Mouse (Mus musculus): ENCODE results near the gene Elmo1. TPM values are rescaled to one million over a fixed set of nuclear protein-coding genes. Genes with fewer than 3 reads are reported as not detected.

Gene Elmo1
- polyA plus RNA-seq, 1 experiment: 0.40 TPM

DNA sequence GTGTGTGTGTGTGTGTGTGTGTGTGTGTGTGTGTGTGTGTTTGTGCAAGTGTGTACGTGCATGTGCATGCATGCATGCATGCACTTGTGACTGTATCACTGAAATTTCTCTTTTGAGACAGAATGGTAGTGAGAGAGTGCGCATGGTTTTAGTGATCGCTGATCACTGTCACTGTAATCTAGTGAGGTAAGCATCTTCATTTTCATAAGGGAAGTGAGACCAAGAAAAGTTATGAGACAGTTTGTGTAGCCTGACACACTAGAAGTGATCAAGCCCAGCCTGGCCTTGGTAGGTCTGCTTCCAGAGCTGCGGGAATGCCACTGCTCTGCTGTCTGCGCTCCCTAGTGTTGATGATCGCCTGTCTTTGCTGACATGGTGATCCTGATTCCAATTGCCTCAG lies 122.3 kb downstream of the Elmo1 start:
- TF ChIP-seq MYOG (IDR thresholded peaks at IDR 0.05; ENCODE audit: control insufficient read depth in 1 of 3, insufficient read depth in 1 of 3, insufficient read length in 2 of 3, low read depth in 2 of 3): no peak
- TF ChIP-seq CEBPB (IDR thresholded peaks at IDR 0.05; ENCODE audit: insufficient read depth, poor library complexity, severe bottlenecking): no peak
- H3K27me3 ChIP-seq (ENCODE audit: control insufficient read depth, insufficient read depth, insufficient read length): no peaks in the 10 kb centered on the region
- H3K79me2 ChIP-seq (ENCODE audit: control insufficient read depth, insufficient read depth): no peaks in the 10 kb centered on the region
- no peaks in the 10 kb centered on the region for H3K36me3 ChIP-seq (ENCODE audit: control insufficient read depth, insufficient read depth)
- H3K4me3 ChIP-seq: no peak overlapping the region
- no peak overlapping the region for H3ac ChIP-seq (ENCODE audit: control insufficient read depth, insufficient read length)
- H3K4me2 ChIP-seq (ENCODE audit: low read depth): no peak overlapping the region

DNA sequence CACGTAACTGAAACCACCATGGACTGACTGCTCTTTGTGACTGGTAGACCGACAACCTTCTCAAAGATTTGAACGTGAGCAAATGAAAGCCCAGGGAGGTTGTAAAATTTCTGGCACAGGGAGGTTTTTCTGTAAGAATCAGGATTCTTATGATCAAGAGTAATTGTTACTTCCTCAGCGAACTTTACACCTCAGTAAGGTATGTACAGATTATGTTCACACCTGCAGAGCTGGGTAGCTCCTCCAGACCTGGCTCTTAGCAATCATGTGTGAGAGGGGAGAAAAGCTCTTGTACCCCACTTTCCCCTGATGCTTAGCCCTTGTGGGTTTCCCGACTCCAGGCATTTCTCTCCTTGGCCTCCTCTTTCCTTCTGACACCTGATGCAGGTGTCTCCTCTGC lies 123.5 kb downstream of the Elmo1 start:
- H3K4me2 ChIP-seq (ENCODE audit: low read depth): no peak overlapping the region
- H3ac ChIP-seq (ENCODE audit: control insufficient read depth, insufficient read length): no peak overlapping the region
- no peaks in the 10 kb centered on the region for H3K27me3 ChIP-seq (ENCODE audit: control insufficient read depth, insufficient read depth, insufficient read length)
- H3K4me3 ChIP-seq: no peak overlapping the region
- H3K36me3 ChIP-seq (ENCODE audit: control insufficient read depth, insufficient read depth): no peaks in the 10 kb centered on the region
- no peaks in the 10 kb centered on the region for H3K79me2 ChIP-seq (ENCODE audit: control insufficient read depth, insufficient read depth)
- TF ChIP-seq USF1 (IDR thresholded peaks at IDR 0.05; ENCODE audit: low read depth): no peak
- TF ChIP-seq REST (IDR thresholded peaks at IDR 0.05; ENCODE audit: insufficient read depth, insufficient read length): no peak
- no peak for TF ChIP-seq TCF3 (IDR thresholded peaks at IDR 0.05; ENCODE audit: insufficient read length, low read depth)
- no peak for TF ChIP-seq POLR2A (IDR thresholded peaks at IDR 0.05; ENCODE audit: insufficient read length, low read depth)
- no peak for TF ChIP-seq MYOG (IDR thresholded peaks at IDR 0.05; ENCODE audit: control insufficient read depth in 1 of 3, insufficient read depth in 1 of 3, insufficient read length in 2 of 3, low read depth in 2 of 3)
- TF ChIP-seq SRF (IDR thresholded peaks at IDR 0.05; ENCODE audit: control insufficient read depth, insufficient read length, low read depth): no peak
- no peak for TF ChIP-seq E2F4 (IDR thresholded peaks at IDR 0.05; ENCODE audit: insufficient read depth)
- TF ChIP-seq MYOD1 (IDR thresholded peaks at IDR 0.05; ENCODE audit: control insufficient read depth in 1 of 3, insufficient read length in 2 of 3, low read depth in 2 of 3): no peak
- no peak for TF ChIP-seq MAX (IDR thresholded peaks at IDR 0.05; ENCODE audit: low read depth)
- no peak for TF ChIP-seq POLR2AphosphoS2 (IDR thresholded peaks at IDR 0.05; ENCODE audit: insufficient read length, low read depth)
- no peak for TF ChIP-seq TCF12 (IDR thresholded peaks at IDR 0.05; ENCODE audit: insufficient read depth, poor library complexity, severe bottlenecking)
- no peak for TF ChIP-seq CEBPB (IDR thresholded peaks at IDR 0.05; ENCODE audit: insufficient read depth, poor library complexity, severe bottlenecking)

- Histone ChIP-seq H3K36me3 (ENCODE audit: control insufficient read depth, insufficient read depth) (no peaks in the 10 kb centered on the region), H3ac (ENCODE audit: control insufficient read depth, insufficient read length) (no peak overlapping the region), H3K4me3 (no peak overlapping the region), H3K79me2 (ENCODE audit: control insufficient read depth, insufficient read depth) (no peaks in the 10 kb centered on the region), H3K4me2 (ENCODE audit: low read depth) (no peak overlapping the region), H3K27me3 (ENCODE audit: control insufficient read depth, insufficient read depth, insufficient read length) (no peaks in the 10 kb centered on the region)
- no peak for TF ChIP-seq POLR2A (IDR thresholded peaks at IDR 0.05; ENCODE audit: insufficient read length, low read depth)
- no peak for TF ChIP-seq E2F4 (IDR thresholded peaks at IDR 0.05; ENCODE audit: insufficient read depth)
- no peak for TF ChIP-seq USF1 (IDR thresholded peaks at IDR 0.05; ENCODE audit: low read depth)
- no peak for TF ChIP-seq MYOG (IDR thresholded peaks at IDR 0.05; ENCODE audit: control insufficient read depth in 1 of 3, insufficient read depth in 1 of 3, insufficient read length in 2 of 3, low read depth in 2 of 3)
- no peak for TF ChIP-seq POLR2AphosphoS2 (IDR thresholded peaks at IDR 0.05; ENCODE audit: insufficient read length, low read depth)
- no peak for TF ChIP-seq MAX (IDR thresholded peaks at IDR 0.05; ENCODE audit: low read depth)
Measured at GRCm38 (mm10) chr13:20217453-20218090, 127.2 kb downstream of the Elmo1 start.

GRCm38 (mm10) chr13:20218126-20218525 lies 127.7 kb downstream of the Elmo1 start:
- no peak overlapping the region for H3K4me3 ChIP-seq
- no peak overlapping the region for H3K4me2 ChIP-seq (ENCODE audit: low read depth)
- H3ac ChIP-seq (ENCODE audit: control insufficient read depth, insufficient read length): no peak overlapping the region
- TF ChIP-seq E2F4 (IDR thresholded peaks at IDR 0.05; ENCODE audit: insufficient read depth) (no peak), CEBPB (IDR thresholded peaks at IDR 0.05; ENCODE audit: insufficient read depth, poor library complexity, severe bottlenecking) (no peak), TCF3 (IDR thresholded peaks at IDR 0.05; ENCODE audit: insufficient read length, low read depth) (no peak), MAX (IDR thresholded peaks at IDR 0.05; ENCODE audit: low read depth) (no peak), USF1 (IDR thresholded peaks at IDR 0.05; ENCODE audit: low read depth) (no peak), TCF12 (IDR thresholded peaks at IDR 0.05; ENCODE audit: insufficient read depth, poor library complexity, severe bottlenecking) (no peak), SRF (IDR thresholded peaks at IDR 0.05; ENCODE audit: control insufficient read depth, insufficient read length, low read depth) (no peak), REST (IDR thresholded peaks at IDR 0.05; ENCODE audit: insufficient read depth, insufficient read length) (no peak), POLR2AphosphoS2 (IDR thresholded peaks at IDR 0.05; ENCODE audit: insufficient read length, low read depth) (no peak), POLR2A (IDR thresholded peaks at IDR 0.05; ENCODE audit: insufficient read length, low read depth) (no peak)
- H3K79me2 ChIP-seq (ENCODE audit: control insufficient read depth, insufficient read depth): no peaks in the 10 kb centered on the region
- no peaks in the 10 kb centered on the region for H3K27me3 ChIP-seq (ENCODE audit: control insufficient read depth, insufficient read depth, insufficient read length)
- H3K36me3 ChIP-seq (ENCODE audit: control insufficient read depth, insufficient read depth): no peaks in the 10 kb centered on the region

DNA sequence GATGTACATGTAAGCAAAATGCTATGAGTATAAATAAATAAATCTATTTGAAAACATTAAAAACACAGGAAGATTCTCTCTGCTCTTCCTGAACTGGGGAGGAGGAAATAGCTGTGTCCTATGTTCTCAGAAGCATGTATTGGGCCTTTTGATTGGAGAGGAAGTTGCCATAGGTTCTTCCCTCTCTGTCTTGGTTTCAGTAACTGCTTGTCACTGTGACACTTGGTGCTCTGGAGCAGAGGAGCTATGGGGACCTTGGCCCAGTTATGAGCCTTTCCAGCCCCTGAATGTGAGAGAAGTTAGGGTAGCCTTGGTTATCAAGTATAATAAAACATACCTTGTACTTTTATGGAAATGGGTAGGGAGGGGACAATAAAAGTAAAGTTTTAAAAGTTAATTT lies 130.0 kb downstream of the Elmo1 start:
- H3K27me3 ChIP-seq (ENCODE audit: control insufficient read depth, insufficient read depth, insufficient read length): no peaks in the 10 kb centered on the region
- no peaks in the 10 kb centered on the region for H3K79me2 ChIP-seq (ENCODE audit: control insufficient read depth, insufficient read depth)
- H3K4me2 ChIP-seq (ENCODE audit: low read depth): no peak overlapping the region
- no peaks in the 10 kb centered on the region for H3K36me3 ChIP-seq (ENCODE audit: control insufficient read depth, insufficient read depth)
- no peak overlapping the region for H3K4me3 ChIP-seq
- TF ChIP-seq SRF (IDR thresholded peaks at IDR 0.05; ENCODE audit: control insufficient read depth, insufficient read length, low read depth): no peak
- no peak for TF ChIP-seq MAX (IDR thresholded peaks at IDR 0.05; ENCODE audit: low read depth)
- no peak for TF ChIP-seq MYOD1 (IDR thresholded peaks at IDR 0.05; ENCODE audit: control insufficient read depth in 1 of 3, insufficient read length in 2 of 3, low read depth in 2 of 3)
- TF ChIP-seq TCF3 (IDR thresholded peaks at IDR 0.05; ENCODE audit: insufficient read length, low read depth): no peak
- no peak for TF ChIP-seq USF1 (IDR thresholded peaks at IDR 0.05; ENCODE audit: low read depth)
- TF ChIP-seq E2F4 (IDR thresholded peaks at IDR 0.05; ENCODE audit: insufficient read depth): no peak
- TF ChIP-seq CEBPB (IDR thresholded peaks at IDR 0.05; ENCODE audit: insufficient read depth, poor library complexity, severe bottlenecking): no peak
- no peak for TF ChIP-seq REST (IDR thresholded peaks at IDR 0.05; ENCODE audit: insufficient read depth, insufficient read length)
- no peak for TF ChIP-seq TCF12 (IDR thresholded peaks at IDR 0.05; ENCODE audit: insufficient read depth, poor library complexity, severe bottlenecking)
- no peak for TF ChIP-seq MYOG (IDR thresholded peaks at IDR 0.05; ENCODE audit: control insufficient read depth in 1 of 3, insufficient read depth in 1 of 3, insufficient read length in 2 of 3, low read depth in 2 of 3)
- no peak overlapping the region for H3ac ChIP-seq (ENCODE audit: control insufficient read depth, insufficient read length)
